Mouse (Mus musculus) liver, embryonic 15.5 days (tissue): ENCODE data around the gene Tlx3. TPM values are rescaled to one million over a fixed set of nuclear protein-coding genes. Genes with fewer than 3 reads are reported as not detected.
A peak's percentile ranks its signal among the peaks of the same experiment; 100 is the strongest.

Experiments used
- ATAC-seq: fragments of 200-750 bp; cut with Nextera tagmentation; 2 replicates; pipeline ENCODE4 v1.8.0; 2017; ENCODE audit warnings: moderate number of reproducible peaks, mild to moderate bottlenecking, moderate library complexity; ENCODE audit not compliant: insufficient read depth
- H3K27ac ChIP-seq: fragments of 300-500 bp; sonication (generic); replicated peaks from 2 replicates; pipeline ENCODE4 v1.5.1; 2015; ENCODE audit warnings: mild to moderate bottlenecking, inconsistent platforms
- H3K27me3 ChIP-seq: fragments of 300-500 bp; sonication (generic); 2 replicates; pipeline ENCODE4 v1.6.1; 2015; ENCODE audit warnings: mild to moderate bottlenecking, inconsistent platforms
- H3K36me3 ChIP-seq: fragments of 300-500 bp; sonication (generic); replicated peaks from 2 replicates; pipeline ENCODE4 v1.6.1; 2015; ENCODE audit warnings: moderate library complexity, mild to moderate bottlenecking, inconsistent platforms
- H3K4me1 ChIP-seq: fragments of 300-500 bp; sonication (generic); replicated peaks from 2 replicates; pipeline ENCODE4 v1.6.1; 2015; ENCODE audit warnings: inconsistent platforms
- H3K4me2 ChIP-seq: fragments of 300-500 bp; sonication (generic); 2 replicates; pipeline ENCODE4 v1.6.1; 2015; ENCODE audit warnings: moderate library complexity, mild to moderate bottlenecking, inconsistent platforms
- H3K4me3 ChIP-seq: fragments of 300-500 bp; sonication (generic); replicated peaks from 2 replicates; pipeline ENCODE4 v1.5.1; 2015; ENCODE audit warnings: mild to moderate bottlenecking, inconsistent platforms
- H3K9ac ChIP-seq: fragments of 300-500 bp; sonication (generic); 2 replicates; pipeline ENCODE4 v1.6.1; 2015; ENCODE audit warnings: moderate library complexity, mild to moderate bottlenecking, inconsistent platforms
- H3K9me3 ChIP-seq: fragments of 300-500 bp; sonication (generic); replicated peaks from 2 replicates; pipeline ENCODE4 v1.6.1; 2016; ENCODE audit warnings: inconsistent platforms
- WGBS: fragments of 180-500 bp; shearing (Covaris S2); methylation state at CpG from one replicate; pipeline ENCODE4 v1.1.7; 2015; ENCODE audit warnings: mixed read lengths; ENCODE audit not compliant: insufficient replicate concordance; 5-methylcytosine and 5-hydroxymethylcytosine counted together
- polyA plus RNA-seq: library from polyadenylated mRNA; unstranded; fragments of >200 nt; fragmentation: Nextera tagmentation; extraction: Ambion mirVana; gene quantifications from 2 replicates; pipeline ENCODE4 v1.2.1, GENCODE M21; 2015

Tlx3 gene
- polyA plus RNA-seq, 1 experiment from 2014 or later: not detected

DNA sequence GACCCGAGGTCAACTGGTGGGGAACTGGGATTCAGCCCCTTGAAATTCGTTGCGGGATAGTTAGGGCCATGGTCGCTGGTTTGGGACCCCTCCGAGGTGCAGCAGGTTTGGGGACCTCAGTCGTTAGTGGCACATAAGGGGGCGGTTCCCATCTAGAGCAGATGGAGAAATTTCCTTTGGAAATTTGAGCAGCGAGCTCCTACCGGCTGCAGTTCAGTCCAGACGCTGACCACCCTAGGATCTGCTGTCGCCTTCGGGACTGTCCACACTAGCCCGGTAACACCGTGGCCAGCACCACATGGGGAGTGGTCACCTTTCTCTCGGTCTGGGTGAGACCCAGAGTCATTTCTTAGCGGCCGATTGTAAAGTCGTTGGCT is 928 bp upstream of the Tlx3 start:
- under 1% methylated on average over 18 of the region's 18 CpGs for whole genome bisulfite sequencing

GRCm38 (mm10) chr11:33202972-33203371 is 417 bp downstream of the Tlx3 start:
- no peak overlapping the region for H3K27ac ChIP-seq
- ATAC-seq: no peak
- H3K9ac ChIP-seq: no peak overlapping the region
- H3K27me3 ChIP-seq: peaks cover 100% of the 10 kb centered on the region
- 2% methylated on average over 46 of the region's 47 CpGs for WGBS
- no peaks in the 10 kb centered on the region for H3K36me3 ChIP-seq
- H3K9me3 ChIP-seq: no peaks in the 10 kb centered on the region
- peak overlapping the region; percentile 20 for H3K4me2 ChIP-seq
- H3K4me3 ChIP-seq: peak overlapping the region; percentile 9; the same call in 1 of the 2 replicates
- peaks cover 24% of the 10 kb centered on the region for H3K4me1 ChIP-seq

More for the DNA sequence above, 928 bp upstream of the Tlx3 start:
- H3K4me3 ChIP-seq: no peak overlapping the region
- no peak overlapping the region for H3K27ac ChIP-seq
- H3K9me3 ChIP-seq: no peaks in the 10 kb centered on the region
- no peaks in the 10 kb centered on the region for H3K36me3 ChIP-seq
- peaks cover 93% of the 10 kb centered on the region for H3K27me3 ChIP-seq
- H3K9ac ChIP-seq: no peak overlapping the region
- no peak for ATAC-seq
- H3K4me2 ChIP-seq: no peak overlapping the region
- H3K4me1 ChIP-seq: peaks cover 24% of the 10 kb centered on the region

- no peak for ATAC-seq
- no peak overlapping the region for H3K4me2 ChIP-seq
- no peaks in the 10 kb centered on the region for H3K36me3 ChIP-seq
- peaks cover 100% of the 10 kb centered on the region for H3K27me3 ChIP-seq
- no peak overlapping the region for H3K4me3 ChIP-seq
- H3K9ac ChIP-seq: no peak overlapping the region
- peaks cover 24% of the 10 kb centered on the region for H3K4me1 ChIP-seq
- H3K27ac ChIP-seq: no peak overlapping the region
- WGBS: 1% methylated on average over 37 of the region's 37 CpGs
- H3K9me3 ChIP-seq: no peaks in the 10 kb centered on the region
Observed at GRCm38 (mm10) chr11:33202296-33202695, 1.1 kb downstream of the Tlx3 start.

- no peaks in the 10 kb centered on the region for H3K36me3 ChIP-seq
- H3K27ac ChIP-seq: no peak overlapping the region
- peak overlapping the region; percentile 40; the same call in 1 of the 2 replicates for H3K4me2 ChIP-seq
- peaks cover 24% of the 10 kb centered on the region for H3K4me1 ChIP-seq
- no peaks in the 10 kb centered on the region for H3K9me3 ChIP-seq
- no peak for ATAC-seq
- peaks cover 100% of the 10 kb centered on the region for H3K27me3 ChIP-seq
- no peak overlapping the region for H3K9ac ChIP-seq
- 4% methylated on average over 19 of the region's 19 CpGs for WGBS
- no peak overlapping the region for H3K4me3 ChIP-seq
Observed at GRCm38 (mm10) chr11:33201626-33202010, 1.8 kb downstream of the Tlx3 start.

GRCm38 (mm10) chr11:33200764-33201625 is 2.4 kb downstream of the Tlx3 start:
- ATAC-seq: no peak
- Histone ChIP-seq H3K9me3 (no peaks in the 10 kb centered on the region), H3K36me3 (no peaks in the 10 kb centered on the region), H3K4me2 (peak overlapping the region; percentile 40), H3K4me3 (peak overlapping the region; percentile 15; the same call in 1 of the 2 replicates), H3K27me3 (peaks cover 100% of the 10 kb centered on the region), H3K9ac (no peak overlapping the region), H3K27ac (no peak overlapping the region), H3K4me1 (peaks cover 24% of the 10 kb centered on the region)
- WGBS: 1% methylated on average over 76 of the region's 76 CpGs

DNA sequence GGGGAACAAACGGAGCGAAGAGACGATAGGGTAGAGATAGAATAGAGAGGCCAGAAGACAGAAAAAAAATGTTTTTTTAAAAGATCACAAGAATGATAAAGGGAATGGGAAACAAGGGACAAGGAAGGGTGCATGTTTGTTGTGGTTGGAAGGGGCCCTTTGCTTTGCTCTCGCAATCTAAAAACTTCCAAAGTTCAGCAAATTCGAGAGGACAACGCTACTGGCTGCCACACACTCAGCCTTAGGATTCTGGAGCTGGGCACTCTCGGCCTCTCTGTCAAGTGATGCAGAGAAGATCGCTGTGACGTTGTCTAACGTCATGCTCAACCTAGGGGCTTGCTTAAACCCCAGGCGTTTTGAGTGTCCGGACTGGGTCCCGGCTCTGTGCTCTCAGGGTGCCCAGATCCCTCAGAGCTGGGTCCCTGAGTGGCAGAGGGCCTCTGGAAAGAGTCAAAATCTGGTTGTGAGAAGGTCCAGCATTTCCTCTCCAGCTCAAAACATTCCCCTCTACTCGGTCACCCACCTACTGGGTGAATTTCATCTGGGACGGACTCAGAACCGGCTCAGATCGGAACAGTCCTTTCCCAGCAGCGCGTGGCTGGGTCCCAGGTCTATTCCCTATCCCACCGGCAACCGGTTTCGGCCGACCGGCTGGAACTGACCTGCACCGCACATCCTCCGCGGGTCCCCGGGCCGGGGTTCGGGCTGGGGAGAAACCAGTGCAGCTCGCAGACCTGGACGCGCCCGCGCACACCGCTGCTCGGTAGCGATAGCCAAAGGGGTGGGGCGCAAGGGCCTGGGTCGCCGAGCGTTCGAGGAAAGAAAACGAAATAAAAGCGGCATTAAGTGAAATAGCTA is 3.3 kb downstream of the Tlx3 start:
- H3K4me1 ChIP-seq: peaks cover 24% of the 10 kb centered on the region

GRCm38 (mm10) chr11:33199117-33199514 is 4.3 kb downstream of the Tlx3 start:
- Histone ChIP-seq H3K4me1 (peaks cover 24% of the 10 kb centered on the region), H3K9ac (no peak overlapping the region), H3K27me3 (peaks cover 97% of the 10 kb centered on the region), H3K36me3 (no peaks in the 10 kb centered on the region), H3K27ac (no peak overlapping the region), H3K4me3 (no peak overlapping the region), H3K4me2 (no peak overlapping the region), H3K9me3 (no peaks in the 10 kb centered on the region)
- no peak for ATAC-seq
- WGBS: 6% methylated on average over 15 of the region's 15 CpGs

More for the DNA sequence above, 3.3 kb downstream of the Tlx3 start:
- H3K9ac ChIP-seq: no peak overlapping the region
- H3K27me3 ChIP-seq: peaks cover 100% of the 10 kb centered on the region
- no peaks in the 10 kb centered on the region for H3K36me3 ChIP-seq
- H3K9me3 ChIP-seq: no peaks in the 10 kb centered on the region
- H3K4me2 ChIP-seq: peak overlapping the region; percentile 40
- ATAC-seq: no peak
- peak overlapping the region; percentile 15; the same call in 1 of the 2 replicates for H3K4me3 ChIP-seq
- WGBS: under 1% methylated on average over 45 of the region's 45 CpGs
- no peak overlapping the region for H3K27ac ChIP-seq

GRCm38 (mm10) chr11:33198351-33199116 is 4.9 kb downstream of the Tlx3 start:
- Histone ChIP-seq H3K27ac (no peak overlapping the region), H3K9me3 (no peaks in the 10 kb centered on the region), H3K4me3 (no peak overlapping the region), H3K9ac (no peak overlapping the region), H3K4me2 (no peak overlapping the region), H3K27me3 (peaks cover 97% of the 10 kb centered on the region), H3K4me1 (peaks cover 22% of the 10 kb centered on the region), H3K36me3 (no peaks in the 10 kb centered on the region)
- ATAC-seq: no peak
- WGBS: 20% methylated on average over 22 of the region's 22 CpGs

DNA sequence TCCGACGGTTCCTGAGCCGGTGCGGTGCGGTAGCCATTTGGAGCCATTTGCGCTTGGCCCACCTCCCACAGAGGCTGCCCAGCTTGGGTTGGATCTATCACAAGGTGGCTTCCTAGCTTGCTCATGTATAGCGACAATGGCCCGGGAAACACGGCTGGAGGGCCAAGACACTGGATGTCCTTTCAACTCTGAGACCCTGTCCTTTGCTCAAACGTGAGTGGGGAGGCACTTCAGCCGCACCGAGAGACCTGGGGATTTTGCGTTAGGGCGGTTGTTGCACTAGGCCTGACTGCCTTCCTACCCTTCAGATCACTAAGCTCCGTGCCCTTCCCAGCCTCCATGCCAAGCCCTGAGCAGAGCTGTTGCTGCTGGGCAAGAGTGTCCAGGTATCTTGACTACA is 5.7 kb downstream of the Tlx3 start:
- no peak for ATAC-seq
- Histone ChIP-seq H3K9me3 (no peaks in the 10 kb centered on the region), H3K27me3 (peaks cover 97% of the 10 kb centered on the region), H3K36me3 (no peaks in the 10 kb centered on the region), H3K9ac (no peak overlapping the region), H3K4me2 (no peak overlapping the region), H3K4me3 (no peak overlapping the region), H3K27ac (no peak overlapping the region), H3K4me1 (peaks cover 15% of the 10 kb centered on the region)
- 21% methylated on average over 15 of the region's 15 CpGs for WGBS

DNA sequence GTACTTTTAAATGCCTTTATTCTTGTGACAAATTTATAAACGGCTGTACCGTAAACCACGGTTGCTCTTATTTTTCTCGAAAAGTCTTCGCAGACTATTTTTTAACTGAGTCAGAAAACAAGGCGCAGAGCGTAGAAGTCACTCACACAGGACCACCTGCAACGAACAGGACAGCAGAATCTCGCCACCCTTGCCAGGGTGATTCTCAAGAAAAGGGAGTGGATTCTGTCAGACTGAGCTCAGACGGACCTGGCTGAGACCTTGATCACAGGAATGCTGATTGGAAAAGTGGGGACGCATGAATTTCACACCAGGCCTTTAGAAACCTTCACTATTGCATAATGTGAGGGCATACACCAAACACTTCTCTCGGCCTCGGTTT is 6.3 kb downstream of the Tlx3 start:
- Histone ChIP-seq H3K27me3 (peaks cover 94% of the 10 kb centered on the region), H3K9ac (no peak overlapping the region)

More for the DNA sequence above, 6.3 kb downstream of the Tlx3 start:
- no peaks in the 10 kb centered on the region for H3K36me3 ChIP-seq
- no peak for ATAC-seq
- WGBS: 33% methylated on average over 13 of the region's 13 CpGs
- no peaks in the 10 kb centered on the region for H3K9me3 ChIP-seq
- no peak overlapping the region for H3K4me2 ChIP-seq
- peaks cover 15% of the 10 kb centered on the region for H3K4me1 ChIP-seq
- H3K4me3 ChIP-seq: no peak overlapping the region
- no peak overlapping the region for H3K27ac ChIP-seq
